Mouse (Mus musculus) NIH3T3 (cell line): ENCODE data around the gene Nf2.
A peak's percentile ranks its signal among the peaks of the same experiment; 100 is the strongest.

Source experiments
- DNase-seq: peaks from one replicate; pipeline ENCODE4 v3.0.0-alpha.2; 2012; ENCODE audit warnings: low read depth

Gene Nf2

DNA sequence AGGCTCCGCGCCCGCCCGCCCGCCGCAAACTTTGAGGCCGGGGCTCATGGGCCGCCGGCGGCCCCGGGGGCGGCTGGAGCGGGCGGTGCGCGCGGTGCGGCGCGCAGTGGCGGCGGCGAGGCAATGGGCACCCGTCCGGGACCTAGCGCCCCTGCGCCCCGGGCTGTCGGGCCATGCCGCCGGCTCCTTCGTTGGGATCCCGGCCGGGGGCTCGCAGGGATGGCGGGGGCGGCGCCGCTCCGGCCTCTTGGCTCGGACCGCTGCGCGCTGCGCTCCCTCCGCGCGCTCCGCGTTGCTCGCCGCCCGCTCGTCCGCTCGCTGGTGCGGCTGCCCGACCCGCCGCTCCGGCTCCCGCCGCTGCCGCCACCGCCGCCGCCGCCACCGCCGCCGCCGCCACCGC lies 102.6 kb downstream of the Nf2 start, which contains the start of gene Cabp7:
Gene Cabp7 (minus strand): TSS at position 46 of the 400 bp plus-strand sequence.
- DNase-seq: no peak

DNA sequence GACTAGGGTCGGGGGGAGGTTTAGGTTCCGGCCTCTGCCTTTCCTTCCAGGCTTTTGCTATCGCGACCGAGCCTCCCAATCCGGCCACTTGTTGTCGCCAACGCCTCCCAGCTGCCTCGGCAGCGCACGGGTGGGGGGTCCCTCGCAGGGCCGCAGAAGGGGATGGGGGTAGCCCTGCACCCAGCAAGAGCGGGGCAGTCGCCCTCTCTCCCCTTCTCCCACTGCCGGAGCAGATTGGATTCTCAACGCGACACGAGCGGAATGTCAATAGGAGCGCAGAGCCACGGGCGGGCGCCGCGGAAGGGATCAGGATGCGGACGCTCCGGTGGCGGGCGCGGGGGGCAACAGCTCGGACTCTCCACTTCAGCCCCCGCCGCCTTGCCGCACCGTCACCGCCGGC lies 103.4 kb downstream of the Nf2 start:
- no peak for DNase-seq

DNA sequence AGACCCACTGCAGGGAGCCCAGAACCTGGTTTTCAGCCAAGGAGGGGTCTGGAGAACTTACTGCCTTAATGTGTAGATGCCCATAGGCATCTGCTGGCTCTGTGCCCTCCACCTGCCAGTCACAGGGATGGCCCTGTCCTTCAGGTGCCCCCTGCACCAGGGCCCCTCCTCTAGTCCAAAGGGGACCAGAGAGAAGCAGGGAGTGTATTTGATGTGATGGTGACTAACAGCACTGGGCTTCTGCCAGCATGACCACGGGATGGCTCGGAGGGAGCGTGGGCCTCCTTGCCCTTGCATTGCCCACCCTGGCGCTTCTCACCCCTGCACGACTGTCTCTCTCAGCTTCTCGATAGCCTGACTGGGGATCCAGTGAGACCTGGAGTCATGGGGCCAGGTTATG lies 104.6 kb downstream of the Nf2 start:
- peak; percentile 77 for DNase-seq

DNA sequence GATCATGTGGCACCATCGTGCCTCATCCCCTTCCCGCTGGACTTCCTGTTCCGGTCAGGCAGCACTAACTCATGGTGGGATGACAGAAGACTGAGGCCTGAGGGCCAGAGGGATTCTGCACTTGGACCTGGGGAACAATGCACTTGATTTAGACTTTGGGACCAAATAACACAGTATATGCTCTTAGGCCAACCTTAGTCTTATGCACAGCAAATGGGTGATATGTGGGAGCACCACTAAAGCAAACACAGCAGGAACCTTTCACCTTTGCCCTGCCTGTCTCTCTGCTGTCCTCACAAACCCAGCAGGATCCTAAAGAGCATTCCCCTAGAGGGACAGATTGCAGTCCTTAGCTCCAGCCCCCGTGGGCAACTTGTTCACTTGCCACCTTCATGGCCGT lies 108.6 kb downstream of the Nf2 start:
- DNase-seq: no peak

DNA sequence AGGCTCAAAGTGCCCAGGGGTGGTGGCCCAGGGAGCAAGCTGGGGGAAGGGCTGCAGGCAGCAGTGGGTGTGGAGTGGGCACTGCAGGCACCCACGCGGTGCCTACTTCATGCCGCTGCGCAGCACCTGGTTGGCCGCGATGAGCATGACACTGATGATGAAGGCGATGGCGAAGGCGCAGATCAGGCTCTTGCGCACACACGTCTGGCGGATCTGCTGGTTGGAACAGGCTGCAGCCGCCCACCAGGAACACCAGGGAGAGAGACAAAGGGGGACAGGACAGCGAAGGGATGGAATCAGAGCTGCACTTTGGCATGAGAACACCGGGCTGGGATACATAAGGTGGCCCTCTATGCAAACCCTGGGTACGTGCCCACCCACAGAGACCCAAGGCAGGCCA lies 110.6 kb downstream of the Nf2 start:
- DNase-seq: no peak

DNA sequence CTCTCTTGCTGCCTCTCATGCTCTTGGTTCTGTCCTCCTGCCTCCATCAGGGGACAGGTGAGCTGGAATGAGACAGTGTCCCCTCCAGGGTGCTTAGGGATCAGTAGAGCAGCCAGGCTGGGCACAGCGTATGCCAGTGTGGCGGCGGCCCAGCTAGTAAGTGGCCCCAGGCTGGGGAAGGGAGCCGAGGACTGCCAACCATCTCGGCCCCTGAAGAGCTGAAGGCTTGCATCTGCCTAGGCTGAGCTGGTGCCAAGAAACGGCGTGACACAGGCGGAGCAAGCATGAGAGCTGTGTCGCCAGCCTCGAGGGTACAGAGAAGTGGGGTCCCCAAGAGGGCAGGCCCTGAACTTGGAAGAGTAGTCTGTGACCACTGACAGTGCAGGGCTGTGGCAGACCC lies 111.7 kb downstream of the Nf2 start:
- DNase-seq: no peak

DNA sequence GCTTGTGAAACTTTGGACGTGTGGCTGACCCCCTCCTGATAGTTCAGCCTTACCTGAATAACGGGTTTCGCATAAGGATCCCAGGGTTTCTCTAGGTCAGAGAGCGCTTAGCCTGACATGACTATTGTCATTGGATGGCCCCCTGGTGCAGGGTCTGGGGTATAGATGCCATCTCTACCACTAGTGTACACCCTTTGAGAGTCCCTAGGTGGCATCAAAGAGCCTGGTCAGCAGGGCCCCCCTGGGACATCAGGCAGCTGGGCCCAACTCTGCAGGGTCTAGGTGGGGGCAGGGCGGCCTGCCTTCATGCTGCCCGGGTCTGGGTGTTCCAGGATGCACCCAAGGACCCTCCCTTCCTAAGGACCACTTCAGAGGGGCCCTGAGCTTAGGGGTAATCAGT lies 113.0 kb downstream of the Nf2 start:
- no peak for DNase-seq

DNA sequence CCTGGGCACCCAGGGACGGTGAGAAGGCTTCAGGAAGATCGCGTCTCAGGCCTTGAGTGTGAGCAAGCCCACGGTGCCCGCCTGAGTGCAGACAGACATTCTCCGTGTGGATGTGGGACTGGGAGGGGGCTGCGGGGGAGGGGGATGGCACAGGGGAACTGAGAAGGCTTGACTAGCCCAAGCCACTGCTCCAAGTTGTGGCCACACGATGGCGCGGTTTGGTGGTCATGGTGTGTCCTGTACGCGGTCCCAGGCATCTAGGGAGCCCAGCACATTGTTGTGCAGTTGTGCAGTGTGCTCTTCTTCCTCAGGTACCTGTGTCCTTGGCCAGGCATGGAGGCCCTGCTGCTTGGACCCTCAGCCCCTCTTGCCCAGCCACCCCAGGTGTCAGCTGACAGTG lies 115.2 kb downstream of the Nf2 start:
- no peak for DNase-seq

DNA sequence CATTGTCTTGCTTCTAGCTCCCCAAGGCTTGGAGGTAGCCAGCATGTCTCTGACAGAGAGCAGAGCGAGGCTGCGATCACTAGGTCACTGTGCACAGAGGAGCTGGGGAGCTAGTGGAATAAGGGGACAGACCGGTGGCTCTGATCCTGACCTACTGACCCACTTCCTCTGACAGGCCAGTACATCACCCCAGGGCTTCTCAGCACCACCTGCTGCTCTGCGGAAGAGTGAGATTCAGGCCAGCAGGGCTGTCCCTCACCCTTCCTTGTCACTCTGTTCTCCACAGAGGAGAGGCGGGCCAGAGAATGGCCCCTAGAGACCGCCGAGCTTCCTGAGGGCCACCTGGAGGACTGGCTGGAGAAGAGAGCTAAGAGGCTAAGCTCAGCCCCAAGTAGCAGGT lies 117.6 kb downstream of the Nf2 start:
- no peak for DNase-seq

DNA sequence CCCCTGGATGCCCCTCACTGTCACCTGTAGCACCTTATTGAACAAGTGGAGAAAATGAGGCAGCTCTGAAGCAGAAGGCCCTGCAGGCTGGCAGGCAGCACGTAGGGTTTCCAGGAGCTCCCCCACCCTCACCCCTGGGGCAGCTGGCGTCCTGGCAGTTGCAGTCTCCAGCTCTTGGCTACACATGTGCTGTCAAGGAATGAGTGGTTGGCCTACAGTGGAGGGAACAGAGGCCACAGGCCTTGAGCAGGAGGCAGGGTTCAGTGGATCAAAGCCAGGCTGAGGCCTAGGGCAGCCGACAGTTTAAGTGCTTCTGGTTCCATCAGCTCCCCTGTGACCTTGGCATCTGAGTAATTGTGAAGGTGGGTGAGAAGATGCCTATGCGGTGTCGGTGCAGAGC lies 118.4 kb downstream of the Nf2 start:
- no peak for DNase-seq

DNA sequence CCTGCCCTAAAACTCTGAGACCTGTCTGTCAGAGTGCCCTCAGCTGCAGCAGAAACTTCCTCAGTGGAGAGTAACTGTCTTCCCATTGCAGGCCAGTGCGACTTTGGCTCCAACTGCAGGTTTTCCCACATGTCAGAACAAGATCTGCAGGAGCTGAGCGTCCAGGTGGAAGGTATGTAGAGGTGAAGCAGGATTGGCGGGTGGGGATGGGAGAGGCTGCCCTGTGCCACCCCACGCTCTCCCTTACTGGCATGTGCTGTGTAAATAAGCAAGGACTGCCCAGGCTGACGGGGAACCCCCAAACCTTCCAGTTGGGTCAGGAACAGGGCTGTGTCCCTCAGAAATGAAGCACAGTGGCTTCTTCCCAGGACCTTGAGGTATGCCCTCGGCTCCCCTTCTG lies 119.2 kb downstream of the Nf2 start:
- no peak for DNase-seq

DNA sequence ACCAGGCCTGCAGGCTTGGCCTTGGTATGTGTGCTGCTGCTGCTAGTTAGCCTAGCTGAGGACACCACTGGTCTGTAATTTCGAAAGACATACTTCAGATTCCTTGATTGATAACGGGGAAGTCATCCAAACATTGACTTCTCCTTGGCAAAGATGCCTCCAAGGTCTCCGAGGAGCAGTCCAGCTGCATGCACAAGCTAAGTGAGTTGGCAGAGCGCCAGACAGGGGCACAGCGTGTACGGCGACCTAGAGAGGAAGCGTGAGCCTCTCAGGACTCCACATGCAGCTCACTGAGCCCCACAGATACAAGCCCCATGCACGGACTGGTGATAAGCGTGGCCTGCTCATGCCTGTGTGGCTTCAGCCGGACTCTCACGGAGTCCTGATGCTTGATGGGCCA lies 119.7 kb downstream of the Nf2 start:
- DNase-seq: peak; percentile 85

DNA sequence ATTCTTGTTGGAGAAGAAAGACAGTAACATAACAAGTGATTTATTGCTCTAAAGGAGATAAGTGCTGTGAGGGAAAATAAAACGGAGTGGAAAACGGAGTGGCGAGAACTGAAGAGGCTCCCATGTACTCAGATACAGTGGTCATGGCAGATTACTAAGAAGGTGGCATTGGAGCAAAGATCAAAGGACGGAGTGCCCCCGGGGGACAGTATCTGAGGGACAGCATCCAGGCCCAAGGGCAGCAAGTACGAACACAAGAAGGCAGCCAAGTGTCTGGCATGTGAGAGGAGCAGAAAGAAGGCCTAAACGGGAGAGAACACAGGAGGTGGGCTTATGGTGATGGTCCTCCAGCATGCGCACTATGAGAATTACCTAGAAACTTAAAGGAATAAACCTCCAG lies 127.6 kb downstream of the Nf2 start:
- no peak for DNase-seq

DNA sequence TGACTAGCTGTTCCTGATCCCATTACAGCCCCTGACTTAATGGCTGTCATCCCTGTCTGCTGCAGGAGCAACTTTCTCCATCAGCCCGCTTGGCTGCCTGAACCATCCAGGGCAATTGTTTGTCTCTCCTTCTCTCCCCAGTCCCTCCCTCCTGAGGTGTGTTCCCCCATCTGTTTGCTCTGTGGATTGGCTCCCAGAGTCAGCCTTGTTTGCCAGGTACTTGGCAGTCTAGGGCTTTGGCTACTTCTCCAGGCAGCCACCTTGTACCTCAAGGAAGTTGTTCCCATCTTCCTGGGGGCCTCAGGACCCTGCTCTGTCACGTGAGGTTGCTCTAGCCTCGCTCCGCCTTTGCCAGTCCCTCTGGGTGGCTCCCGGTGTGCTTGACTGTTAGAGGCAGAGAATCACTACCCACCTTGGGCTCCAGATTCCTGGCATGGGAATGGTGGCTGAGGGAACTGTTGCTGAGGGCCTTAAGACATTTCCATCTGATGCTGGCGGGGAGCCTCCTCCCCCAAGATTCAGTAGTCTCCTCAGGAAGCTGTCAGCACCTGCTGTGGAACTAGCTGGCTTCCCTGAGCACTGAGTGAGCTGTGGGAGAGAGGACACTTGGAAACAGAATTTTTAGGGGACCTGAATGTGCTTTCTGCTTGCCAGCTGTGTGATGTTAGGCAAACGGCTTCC lies 128.3 kb downstream of the Nf2 start:
- no peak for DNase-seq

DNA sequence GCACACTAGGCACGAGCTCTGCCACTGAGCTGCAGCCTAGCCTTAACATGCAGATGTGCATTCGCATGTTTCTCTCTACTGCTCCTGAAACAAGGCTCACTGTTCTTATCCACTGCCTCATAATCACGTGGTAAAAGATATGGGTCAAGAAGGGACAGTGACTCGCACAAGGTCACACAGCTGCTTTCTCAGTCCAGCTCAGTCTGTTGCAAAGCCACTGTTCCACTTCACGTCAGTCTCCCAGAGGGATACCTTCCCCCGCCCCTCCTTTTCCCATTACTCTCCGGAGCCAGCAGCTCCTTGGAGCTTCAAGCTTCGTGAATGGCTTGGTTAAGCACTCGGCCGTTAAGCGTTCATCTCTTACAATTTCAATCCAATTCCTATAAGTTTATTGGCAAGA lies 128.9 kb downstream of the Nf2 start:
- DNase-seq: peak; percentile 45

DNA sequence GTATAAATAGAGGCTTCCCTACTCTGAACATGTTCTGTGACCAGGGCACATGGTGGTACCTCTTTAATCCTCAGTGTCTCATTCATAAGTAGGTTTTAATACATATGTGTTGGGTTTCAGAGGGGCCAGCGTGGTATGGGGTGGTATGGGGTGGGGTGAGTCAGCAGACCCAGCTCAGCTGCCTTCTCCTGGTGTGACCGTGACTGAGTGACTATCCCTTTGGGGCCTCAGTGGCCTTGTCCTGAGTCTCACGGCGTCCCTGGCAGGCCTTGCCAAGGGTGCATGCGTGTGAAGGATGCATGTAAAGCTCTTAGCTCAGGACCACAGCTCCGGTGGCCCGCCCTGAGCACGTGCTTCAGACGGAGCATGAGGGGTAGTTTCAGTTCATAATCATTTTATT lies 129.4 kb downstream of the Nf2 start:
- no peak for DNase-seq

DNA sequence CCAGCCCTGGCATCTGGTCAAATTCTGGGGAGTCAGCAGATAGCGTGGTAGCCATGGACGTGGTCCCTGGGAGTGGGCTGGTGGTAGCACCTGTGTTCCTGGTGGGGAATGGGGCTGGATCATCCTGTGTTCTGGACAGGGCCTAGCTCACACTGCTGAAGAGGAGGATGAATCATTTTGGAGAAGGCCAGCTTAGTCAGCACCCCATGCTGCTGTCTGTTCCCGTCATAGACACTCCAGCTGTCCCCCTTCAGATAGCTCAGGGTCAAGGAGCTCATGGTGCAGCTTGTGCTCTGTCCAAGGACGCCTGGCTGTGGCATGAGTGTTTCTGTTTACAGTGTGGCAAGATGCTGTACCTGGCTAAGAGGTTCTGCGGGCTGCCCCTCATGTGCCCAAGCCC lies 130.8 kb downstream of the Nf2 start:
- no peak for DNase-seq

DNA sequence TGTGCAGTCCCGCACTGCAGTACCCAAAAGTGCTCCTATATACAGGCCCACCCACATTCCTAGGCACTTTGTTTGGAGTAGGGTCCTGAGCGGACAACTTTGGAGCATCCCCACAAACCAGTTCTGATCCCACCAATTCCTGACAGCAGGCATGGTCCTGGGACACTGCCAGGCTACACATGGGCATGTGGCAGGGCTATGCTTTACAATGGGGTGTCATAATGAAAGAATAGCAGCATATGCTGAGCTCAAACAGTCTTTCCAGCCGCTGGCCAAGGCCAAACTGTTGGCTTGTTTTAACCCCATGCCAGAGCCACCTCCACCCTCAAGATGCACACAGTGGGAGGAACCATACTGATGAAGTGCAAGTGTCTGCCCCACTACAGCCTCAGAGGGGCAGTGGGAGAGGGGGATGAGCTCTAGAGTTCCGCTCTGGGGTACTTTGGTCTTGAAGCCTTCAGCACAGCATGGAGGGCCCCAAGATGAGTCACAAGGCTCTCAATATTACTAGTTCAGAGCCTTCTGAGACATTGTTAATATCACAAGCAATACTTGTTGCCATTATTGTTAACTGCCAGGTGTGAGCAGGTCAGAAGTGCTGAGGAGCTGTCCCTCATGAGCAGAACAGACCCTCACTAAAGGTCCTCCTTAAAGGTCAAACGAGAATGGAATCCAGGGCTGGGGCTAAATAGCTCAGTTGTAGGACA lies 132.7 kb downstream of the Nf2 start:
- no peak for DNase-seq
